Mouse (Mus musculus) adrenal gland, adult 18-20 months (tissue): ENCODE data around the gene Ncf1. TPM values are rescaled to one million over a fixed set of nuclear protein-coding genes. Genes with fewer than 3 reads are reported as not detected.

Experiments
- DNase-seq, 2 experiments: peaks; one replicate each; pipeline ENCODE4 v3.0.0; 2021 to 2022; ENCODE audit warnings: low spot score in 2 of 2
- total RNA-seq, 2 experiments: library from RNA; stranded (reverse); gene quantifications; 1 replicate in 1 of 2; 2 replicates in 1 of 2; pipeline ENCODE4 v1.2.3; 2021

Ncf1 gene
- total RNA-seq, 2 experiments from 2014 or later = 10.0 to 12.1 TPM

DNA sequence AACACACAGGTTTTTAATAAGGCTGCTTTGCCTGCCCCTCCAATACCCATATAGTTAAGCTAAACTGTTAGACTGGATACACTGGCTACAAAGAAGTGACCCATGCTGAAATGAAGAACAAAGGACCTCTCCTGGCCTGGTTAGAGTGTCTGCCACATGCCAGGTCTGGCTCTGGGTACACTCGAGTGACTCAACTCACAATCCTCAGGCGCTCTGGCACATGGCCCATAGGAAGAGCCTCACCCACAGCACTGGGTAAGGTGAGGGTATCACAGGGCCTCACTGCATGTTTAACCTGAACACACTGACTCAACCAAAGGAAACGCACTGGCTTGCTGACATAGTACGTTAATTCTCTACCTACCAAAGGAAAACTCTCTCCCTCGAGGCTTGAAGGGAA is 16.7 kb upstream of the Ncf1 start:
- no peak for DNase-seq

DNA sequence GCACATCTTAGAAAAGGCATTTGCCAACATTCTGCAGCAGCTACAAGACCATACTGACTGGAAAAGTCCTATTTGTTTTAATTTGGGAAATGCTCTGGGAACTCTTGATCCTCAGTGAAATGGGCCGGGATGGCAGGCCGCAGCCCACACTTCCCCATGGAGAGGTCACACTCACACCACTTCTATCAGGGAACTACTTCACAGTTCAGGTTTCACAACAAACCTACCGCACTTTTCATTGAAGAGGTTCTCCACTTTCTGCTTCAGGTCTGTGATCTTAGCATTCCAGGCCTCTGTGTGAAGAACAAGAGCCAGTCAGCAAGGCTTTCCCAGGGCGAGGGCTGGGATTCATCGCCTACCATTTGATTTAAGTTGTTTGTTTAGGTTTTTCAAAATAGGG is 15.5 kb upstream of the Ncf1 start:
- DNase-seq = no peak

DNA sequence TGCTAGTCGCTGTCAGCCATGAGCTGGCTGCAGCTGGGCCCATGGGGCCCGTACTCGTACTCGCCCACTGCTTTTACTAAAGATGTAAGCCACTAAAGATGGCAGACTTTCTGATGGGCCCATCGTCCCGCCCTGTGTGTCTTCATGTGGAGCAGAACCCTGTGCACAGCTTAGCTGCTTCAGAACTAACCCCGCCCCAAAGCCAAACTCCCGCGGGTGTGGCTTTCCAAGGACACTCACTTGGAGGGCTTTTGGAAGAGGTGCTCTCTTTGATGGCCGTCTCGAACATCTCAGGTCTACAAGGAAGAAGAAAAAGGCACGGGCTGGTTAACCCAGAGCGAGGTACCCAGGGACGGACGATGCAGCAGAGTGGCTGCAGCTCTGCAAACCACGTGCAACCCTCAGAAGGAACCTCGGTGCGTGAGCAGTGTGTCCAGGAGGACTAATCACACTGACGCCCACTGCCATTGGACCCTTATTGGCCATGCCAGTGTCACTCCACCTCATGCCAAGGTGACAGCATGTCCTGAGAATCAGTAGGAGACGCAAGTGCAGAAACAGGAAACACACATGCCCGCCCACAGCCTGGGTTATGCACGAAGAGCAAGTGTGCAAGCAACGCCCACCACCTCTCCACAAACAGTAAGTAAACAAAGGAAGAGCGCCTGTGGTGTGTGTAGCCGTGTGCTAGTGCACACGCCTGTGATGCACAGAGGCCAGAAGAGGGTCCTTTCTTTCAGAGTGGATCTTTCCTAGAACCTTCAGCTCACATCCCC is 14.4 kb upstream of the Ncf1 start:
- no peak for DNase-seq

DNA sequence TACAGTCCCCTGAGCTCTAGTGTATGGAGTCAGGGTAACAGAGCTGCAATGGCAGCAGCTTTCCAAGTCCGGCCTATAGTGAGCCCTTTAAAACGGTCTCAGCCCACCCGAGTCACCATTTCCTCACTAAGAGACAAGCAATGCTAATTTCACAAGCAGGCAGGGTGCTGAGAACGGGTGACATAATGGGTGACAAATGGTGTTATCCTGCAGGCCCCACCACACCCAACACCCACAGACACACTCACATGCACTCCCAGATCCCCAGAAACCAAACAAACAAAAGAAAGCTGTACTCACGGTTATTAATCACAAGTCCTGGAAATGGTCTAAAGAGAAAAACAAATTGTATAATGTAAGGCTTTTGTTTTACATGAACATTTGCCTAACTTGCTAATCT is 12.4 kb upstream of the Ncf1 start:
- no peak for DNase-seq

DNA sequence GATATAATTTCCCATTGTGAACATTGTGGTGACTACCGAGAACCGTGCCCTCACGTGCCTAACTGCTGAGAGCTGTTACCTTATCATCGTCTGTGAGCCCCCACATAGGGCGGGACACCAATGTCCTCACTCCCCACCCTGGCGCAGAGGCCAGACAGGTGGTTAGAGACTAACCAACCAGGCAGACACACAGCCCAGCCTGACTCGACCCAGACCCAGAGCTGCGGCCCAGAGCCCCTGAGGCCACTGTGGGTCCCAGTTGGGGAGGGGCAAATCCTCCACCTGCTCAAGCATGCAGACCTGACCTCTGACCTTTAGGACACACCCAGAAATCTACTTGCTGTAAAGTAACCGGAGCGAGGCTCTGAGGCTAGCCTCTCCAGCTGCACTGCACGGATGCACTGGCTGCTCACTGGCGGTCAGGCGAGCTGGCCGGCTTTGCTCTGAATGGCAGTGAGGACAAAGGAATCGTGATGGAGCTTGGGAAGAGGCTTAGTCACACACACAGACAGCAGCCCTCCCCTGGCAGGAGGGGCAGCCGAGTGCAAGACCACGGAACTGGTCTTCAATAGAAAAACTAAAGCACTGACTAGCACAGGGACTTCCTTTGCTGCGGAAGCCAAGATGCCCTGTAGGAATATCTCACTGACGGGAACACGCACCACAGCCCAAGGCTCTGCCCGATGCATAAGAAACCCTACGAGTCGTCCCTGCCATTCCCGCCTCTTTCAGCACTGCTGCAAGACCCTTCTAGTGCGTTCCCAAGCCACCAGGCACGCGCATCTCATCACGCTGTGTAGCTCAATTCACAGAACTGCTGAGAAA is 8.7 kb upstream of the Ncf1 start:
- no peak for DNase-seq

DNA sequence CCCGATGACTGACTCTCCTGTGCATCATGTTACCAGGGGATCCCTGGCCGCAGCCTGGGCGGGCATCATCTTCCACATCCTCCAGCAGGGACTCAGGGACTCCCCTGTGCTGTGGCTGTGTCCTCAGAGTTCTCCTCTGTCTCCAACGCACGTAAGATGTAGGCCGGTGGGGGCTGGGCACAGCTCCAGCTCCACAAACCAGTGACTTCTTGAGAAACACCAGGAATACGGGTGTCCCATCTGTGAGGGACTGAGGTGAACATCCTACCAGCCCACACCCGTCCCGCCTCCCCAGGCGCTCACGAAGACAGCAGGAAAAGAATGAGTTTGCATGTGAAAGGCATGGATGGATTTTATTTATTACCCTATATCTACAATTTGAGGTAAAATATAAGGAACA is 8.1 kb upstream of the Ncf1 start:
- DNase-seq = no peak

DNA sequence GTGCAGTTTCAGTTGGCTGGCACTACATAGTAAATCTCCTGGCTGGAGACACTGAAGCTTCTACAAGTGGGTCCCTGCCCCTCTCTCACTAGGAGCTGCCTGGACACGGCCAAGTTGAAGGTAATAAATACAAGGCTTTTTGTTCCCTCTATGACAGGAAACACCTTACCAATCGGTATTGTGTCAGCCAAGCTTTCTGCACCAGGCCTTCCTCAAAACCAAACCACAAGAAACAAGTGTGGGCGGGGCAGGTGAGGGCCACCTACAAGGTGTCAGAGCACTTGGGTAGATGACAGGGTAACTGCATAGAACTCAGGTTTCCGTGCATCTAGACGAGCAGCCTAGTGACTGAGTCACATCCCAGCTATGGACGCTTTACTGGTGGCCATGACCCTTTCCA is 7.4 kb upstream of the Ncf1 start:
- no peak for DNase-seq

DNA sequence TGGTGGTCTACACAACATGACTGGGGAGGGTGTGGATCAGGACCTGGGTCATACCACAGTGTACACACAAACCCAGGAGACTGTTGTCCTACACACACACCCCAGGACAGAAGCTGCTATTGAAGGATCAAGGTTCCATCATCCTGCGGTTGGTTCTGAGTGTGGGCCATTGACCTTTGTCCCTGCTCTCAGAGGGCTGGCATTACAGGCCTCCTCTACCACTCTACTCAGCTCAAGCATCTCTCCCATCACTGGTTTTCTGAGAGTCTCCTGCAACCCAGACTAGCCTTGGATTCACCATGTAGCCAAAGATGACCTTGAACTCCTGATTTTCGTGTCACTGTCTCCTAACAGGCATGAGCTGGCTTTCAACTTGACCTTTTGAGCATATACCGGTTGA is 6.8 kb upstream of the Ncf1 start:
- DNase-seq = no peak

DNA sequence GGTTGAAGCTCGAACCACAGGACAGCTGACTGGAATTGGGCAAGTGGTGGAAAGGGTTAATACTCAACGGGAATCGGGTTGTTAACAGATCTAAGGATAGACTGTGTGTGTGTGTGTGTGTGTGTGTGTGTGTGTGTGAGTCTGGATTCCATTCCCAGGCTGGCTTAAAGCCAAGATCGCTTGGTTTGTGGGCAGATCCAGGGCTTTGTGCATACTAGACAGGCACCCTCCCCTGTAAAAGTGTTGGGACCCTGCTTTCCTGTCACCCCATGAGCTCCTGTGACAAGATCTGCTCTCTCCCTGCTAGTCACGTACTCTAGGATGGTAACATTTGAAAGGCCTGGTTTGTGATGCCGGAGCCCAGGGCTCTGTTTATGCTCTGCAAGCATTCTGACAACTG is 5.7 kb upstream of the Ncf1 start:
- no peak for DNase-seq

DNA sequence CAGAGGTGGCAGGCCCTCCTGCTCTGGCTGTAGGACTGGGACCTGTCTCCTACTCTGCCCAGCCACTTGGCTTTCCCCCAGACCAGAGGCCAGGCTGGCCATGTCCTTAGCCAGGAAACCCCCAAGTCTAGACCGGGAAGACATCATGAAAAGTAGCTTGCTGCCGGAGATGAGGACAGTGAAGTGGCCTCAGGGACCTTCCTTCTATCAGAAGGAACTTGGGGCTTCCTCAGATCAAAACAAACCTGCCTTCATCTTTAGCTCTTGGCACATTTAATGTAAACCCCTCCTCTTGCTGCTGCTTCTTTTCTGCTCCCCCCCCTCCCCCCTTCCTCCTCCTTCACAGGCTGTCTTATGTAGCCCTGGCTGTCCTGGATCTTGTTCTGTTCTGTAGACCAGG is 4.8 kb upstream of the Ncf1 start:
- no peak for DNase-seq

DNA sequence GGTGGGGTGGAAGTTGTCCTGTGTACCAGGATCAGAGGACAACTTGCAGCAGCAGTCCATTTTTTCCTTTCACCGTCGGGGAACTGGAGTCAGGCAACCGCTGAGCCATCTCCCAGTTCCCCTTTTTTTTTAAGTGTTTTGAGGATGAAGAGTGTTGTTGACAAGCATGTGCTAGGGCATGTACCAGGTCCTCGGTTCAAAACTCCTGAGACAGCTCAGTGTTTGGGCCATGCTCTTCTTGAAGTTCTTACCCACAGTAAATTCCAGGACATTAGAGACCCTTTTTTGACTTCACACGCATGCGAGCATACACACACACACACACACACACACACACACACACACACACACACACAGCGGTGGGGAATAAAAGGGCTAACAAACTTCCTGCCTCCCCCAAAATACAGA is 3.8 kb upstream of the Ncf1 start:
- no peak for DNase-seq

DNA sequence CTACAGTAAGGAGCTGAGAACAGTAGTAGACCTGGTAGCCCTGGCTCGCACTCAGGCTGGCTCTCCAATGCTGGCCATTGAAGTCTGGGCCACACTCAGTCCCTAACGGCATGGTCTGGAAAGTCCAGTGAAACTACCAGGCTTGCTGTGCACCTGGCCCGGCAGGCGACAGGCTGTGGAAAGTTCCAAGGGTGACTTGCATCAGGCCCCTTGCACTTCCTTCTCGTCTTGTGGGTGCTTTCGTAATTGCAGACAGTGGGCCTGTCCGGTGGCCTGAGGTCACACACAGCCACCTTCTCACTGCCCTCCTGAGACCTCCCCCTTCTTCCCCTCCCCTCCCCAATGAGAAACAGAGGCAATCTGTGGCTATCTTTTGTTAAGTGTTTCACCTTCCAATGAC is 3.1 kb upstream of the Ncf1 start:
- DNase-seq = no peak

DNA sequence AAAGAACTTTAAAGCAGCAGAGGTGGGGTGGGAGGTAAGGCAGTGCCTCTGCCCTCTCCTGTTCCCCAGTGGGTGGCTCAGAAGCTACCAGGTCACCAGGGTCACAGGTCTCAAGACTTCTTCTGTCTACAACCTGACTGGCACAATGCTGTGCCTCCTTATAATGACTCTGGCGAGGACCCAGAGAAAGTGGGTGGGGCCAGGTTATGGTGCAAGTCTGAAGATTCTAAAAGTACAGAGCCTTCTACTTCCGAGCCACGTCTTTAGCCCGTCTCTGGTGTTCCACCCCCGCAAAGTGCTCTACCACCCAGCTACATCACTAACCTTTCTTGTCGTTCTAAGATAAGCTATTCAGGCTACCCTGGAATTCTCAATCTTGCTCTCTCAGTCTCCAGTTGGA is 2.7 kb upstream of the Ncf1 start:
- no peak for DNase-seq

DNA sequence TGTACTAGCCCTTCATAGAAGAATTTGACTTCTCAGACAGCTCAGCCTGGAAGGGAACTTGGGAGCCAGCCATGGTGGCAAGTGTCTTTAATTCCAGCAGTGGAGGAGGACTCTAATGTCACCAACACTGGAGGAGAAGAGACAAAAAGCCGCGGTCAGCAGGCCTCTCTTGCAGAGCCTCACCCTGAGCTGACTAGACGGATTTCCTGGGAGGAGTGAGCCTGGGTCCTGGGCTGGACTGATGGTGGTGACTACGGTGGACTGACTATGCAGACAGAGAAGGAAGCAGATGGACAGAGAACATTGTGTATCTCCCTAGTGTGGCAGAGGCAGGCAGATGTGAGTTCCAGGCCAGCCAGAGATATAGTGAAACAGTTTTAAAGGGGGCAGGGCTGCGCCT is 2.0 kb upstream of the Ncf1 start:
- DNase-seq = no peak

DNA sequence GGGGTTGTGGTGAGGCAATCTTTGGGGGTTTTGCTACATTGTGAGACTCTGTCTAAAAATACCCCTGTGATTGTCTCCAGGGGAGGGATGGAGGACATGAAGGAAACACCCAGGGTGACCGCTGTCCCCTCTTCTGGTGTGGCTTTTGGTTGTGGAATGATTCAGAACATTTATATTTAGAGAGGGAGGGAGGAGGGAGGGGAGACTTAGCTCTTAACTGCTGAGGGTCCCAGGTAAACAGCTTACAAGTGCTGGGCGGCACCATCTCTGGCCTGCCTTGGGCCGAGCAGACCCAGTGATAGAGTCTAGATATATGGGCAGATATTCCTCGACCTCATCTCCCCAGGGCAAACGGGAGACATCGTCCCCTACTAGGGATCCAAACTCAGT is 1.2 kb downstream of the Ncf1 start:
- DNase-seq = no peak

DNA sequence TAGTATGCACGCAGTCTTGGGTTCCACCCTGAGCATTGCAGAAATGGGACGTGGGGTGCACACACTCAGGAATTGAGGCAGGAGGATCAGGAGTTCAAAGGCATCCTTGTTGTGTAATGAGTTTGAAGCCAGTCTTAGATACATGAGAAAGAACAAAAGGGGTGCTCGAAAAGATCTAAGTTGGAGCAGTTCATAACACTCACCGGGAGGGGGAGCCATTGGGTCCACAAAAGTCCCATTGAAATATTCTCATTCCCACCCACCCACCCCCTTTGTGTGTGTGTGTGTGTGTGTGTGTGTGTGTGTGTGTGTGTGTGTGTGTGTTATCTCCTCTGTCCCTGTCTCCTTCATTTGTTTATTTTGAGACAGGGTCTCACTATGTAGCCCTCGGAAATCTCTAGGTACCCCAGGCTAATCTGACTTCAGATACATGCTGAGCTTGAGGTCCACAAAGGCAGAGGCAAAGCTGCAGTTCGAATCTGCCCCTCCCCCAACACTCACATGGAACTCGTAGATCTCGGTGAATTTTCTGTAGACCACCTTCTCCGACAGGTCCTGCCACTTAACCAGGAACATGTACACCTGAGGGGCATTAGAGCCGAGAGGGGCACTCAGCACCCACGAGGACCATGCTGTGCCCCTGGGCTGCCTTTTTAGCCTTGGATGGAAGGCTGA is 1.7 kb downstream of the Ncf1 start:
- DNase-seq = no peak

DNA sequence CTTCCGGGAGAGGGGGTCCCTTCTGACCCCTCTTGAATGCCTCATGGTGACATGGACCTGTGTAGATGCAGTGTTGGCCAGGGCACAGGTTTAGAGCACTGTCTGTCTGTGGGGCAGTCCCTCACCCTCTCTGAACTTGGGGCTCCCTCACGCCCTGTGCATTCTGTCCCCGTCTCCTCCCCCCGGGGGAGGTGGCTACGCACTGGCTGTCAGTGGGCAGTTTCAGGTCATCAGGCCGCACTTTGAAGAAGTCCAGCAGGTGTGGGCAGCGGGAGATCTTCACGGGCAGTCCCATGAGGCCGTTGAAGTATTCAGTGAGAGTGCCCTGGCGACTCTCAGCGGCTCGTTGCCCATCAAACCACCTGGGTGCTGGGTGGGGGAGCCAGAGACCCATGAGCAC is 2.5 kb downstream of the Ncf1 start:
- DNase-seq = no peak

DNA sequence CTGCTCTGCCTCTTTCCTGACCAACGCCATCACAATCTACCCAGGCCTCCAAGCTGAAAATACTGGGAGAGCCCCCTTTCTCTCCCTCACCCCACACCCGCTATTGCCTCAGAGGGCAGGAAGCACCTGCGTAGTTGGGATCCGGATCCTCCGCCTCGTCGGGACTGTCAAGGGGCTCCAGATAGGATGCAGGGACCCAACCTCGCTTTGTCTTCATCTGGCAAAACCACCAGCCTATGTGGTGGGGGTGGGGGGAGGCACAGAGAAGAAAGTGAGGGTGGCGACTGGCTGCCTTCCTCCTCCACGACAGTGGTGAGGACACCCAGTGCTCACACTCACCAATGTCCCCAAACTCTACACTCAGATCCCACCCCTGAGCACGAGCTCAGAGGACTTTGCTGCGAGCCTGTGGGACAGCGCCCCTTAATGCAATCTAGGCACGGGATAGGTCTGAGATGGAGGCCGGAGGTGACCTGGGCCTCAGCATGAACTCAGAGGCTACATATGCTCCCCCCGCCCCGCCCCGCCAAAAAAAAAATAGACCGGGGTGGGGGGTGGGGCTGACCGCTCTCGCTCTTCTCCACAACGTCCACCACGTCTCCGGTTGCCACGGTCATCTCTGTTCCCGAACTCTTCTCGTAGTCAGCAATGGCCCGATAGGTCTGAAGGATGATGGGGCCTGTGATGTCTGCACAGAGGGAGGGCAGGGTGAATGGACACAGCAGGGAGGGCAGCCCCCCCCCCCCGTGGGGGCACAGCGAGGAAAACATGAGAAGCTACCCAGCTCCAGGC is 4.1 kb downstream of the Ncf1 start:
- DNase-seq = no peak

DNA sequence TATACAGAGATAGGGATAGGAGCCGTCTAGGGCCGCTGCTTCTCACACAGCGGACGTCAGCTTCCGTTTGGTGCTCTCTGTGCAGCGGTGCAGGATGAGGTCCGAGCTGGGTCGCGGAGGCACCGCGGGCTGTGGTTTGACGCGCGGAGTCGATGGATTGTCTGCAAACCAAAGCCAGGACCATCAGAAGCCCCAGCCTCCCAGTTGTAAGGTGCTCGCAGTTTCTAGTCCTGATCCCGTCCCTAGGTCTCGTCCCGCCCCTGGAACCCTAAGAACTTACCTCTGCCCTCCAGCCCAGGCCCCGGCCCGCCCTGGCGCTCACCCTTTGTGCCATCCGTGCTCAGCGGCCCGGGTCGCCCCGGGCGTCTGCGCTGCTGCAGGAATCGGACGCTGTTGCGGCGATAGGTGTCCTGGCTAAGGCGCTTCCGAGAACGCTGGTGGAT is 7.7 kb downstream of the Ncf1 start:
- no peak for DNase-seq

DNA sequence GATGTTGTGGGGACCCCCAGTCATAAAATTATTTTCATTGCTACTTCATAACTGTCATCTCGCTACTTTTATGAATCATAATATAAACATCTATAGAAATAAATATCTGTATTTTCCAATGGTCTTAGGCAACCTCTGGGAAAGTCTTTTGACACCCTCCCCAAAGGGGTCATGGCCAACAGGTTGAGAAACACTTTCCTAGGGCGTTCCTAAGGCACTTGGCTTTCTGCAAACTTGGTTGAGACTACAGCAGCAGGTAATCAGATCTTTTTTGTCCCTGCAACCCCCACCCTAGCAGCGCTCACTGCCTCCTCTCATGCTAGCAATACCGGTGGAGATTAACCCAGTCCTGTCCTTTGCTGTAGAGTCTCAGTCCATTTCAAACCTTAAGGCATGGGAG is 8.1 kb downstream of the Ncf1 start:
- no peak for DNase-seq

DNA sequence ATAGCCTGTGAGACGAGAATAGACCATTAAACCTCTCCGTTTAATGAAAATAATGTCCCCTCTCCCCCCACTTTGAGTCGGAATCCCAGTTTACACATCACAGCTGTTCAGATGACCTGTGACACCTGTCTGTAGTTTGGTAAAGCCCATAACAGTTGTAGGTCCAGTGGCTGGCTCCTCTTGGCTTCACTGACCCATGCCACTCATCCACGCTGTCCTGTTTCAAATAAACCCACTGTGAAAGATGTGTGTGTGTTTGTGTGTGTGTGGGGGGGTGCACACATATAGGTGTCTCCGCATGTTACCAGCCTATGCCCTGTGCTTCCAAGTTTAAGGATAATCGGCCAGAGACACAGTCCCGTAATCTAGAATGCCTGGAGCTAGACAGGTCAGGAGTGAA is 11.5 kb downstream of the Ncf1 start:
- DNase-seq = no peak
